Mouse (Mus musculus) liver, embryonic 13.5 days (tissue): Measurements from ENCODE around the gene Myo10. TPM values are rescaled to one million over a fixed set of nuclear protein-coding genes. Genes with fewer than 3 reads are reported as not detected.

ENCODE experiments used
- ATAC-seq: fragments of 200-750 bp; cut with Nextera tagmentation; 2 replicates; pipeline ENCODE4 v1.8.0; 2017; ENCODE audit warnings: low read depth, mild to moderate bottlenecking, moderate number of reproducible peaks, moderate library complexity
- DNase-seq: peaks from one replicate; pipeline ENCODE4 v3.0.0; 2022
- H3K27ac ChIP-seq: fragments of 300-500 bp; sonication (generic); 2 replicates; pipeline ENCODE4 v1.5.1; 2015; ENCODE audit warnings: moderate library complexity, mild to moderate bottlenecking, inconsistent platforms
- H3K27me3 ChIP-seq: fragments of 300-500 bp; sonication (generic); 2 replicates; pipeline ENCODE4 v1.6.1; 2015; ENCODE audit warnings: mild to moderate bottlenecking, inconsistent platforms
- H3K36me3 ChIP-seq: fragments of 300-500 bp; sonication (generic); 2 replicates; pipeline ENCODE4 v1.6.1; 2015; ENCODE audit warnings: mild to moderate bottlenecking, inconsistent platforms
- H3K4me1 ChIP-seq: fragments of 300-500 bp; sonication (generic); replicated peaks from 2 replicates; pipeline ENCODE4 v1.6.1; 2015; ENCODE audit warnings: inconsistent platforms
- H3K4me2 ChIP-seq: fragments of 300-500 bp; sonication (generic); 2 replicates; pipeline ENCODE4 v1.6.1; 2015; ENCODE audit warnings: inconsistent platforms, mild to moderate bottlenecking, moderate library complexity
- H3K4me3 ChIP-seq: fragments of 300-500 bp; sonication (generic); replicated peaks from 2 replicates; pipeline ENCODE4 v1.5.1; 2015; ENCODE audit warnings: mild to moderate bottlenecking, inconsistent platforms
- H3K9ac ChIP-seq: fragments of 300-500 bp; sonication (generic); 2 replicates; pipeline ENCODE4 v1.6.1; 2015; ENCODE audit warnings: mild to moderate bottlenecking, inconsistent platforms
- H3K9me3 ChIP-seq: fragments of 300-500 bp; sonication (generic); replicated peaks from 2 replicates; pipeline ENCODE4 v1.6.1; 2016; ENCODE audit warnings: inconsistent platforms
- whole genome bisulfite sequencing: fragments of 180-500 bp; shearing (Covaris S2); methylation state at CpG from one replicate; pipeline ENCODE4 v1.1.7; 2015; ENCODE audit not compliant: insufficient replicate concordance; 5-methylcytosine and 5-hydroxymethylcytosine counted together
- polyA plus RNA-seq: library from polyadenylated mRNA; unstranded; fragments of >200 nt; fragmentation: Nextera tagmentation; extraction: Ambion mirVana; gene quantifications from 2 replicates; pipeline ENCODE4 v1.2.1, GENCODE M21; 2015

The Myo10 gene
- polyA plus RNA-seq, 1 experiment from 2014 or later: 3.8 TPM

DNA sequence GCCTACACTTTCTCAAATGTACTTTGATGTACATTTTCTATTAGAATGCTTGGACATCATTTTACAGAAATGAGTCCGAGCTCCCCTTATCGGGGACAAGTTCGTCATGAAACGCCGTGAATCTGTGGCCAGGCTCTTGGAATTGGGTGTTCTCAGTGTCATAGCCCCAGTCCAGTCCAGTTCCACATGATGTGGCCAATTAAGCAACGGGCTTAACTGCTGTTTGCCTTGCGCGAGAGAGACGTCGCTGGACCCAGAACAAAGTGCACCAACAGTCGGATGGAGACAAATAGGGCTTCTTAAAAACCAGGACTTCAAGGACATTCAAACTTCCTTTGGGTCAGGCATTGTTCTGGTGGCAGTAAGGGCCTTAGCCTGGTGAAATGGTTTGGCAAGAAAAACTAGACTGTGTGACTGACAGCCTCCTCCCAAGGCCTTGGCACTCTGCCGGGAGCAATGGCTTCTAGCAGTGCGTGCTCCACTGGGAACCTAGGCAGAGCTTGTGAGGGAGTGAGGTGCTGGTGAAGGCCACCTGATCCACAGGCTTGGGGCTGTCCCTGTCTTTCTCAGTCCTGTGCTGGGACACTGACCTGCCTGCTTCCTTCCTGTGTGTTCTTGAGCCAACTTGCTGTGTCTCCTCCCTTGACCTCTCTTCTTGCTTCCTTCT lies 11.5 kb downstream of the Myo10 start:
- Histone ChIP-seq H3K36me3 (no peaks in the 10 kb centered on the region), H3K4me3 (no peak overlapping the region), H3K4me1 (peaks cover 31% of the 10 kb centered on the region), H3K9ac (no peak overlapping the region), H3K9me3 (no peaks in the 10 kb centered on the region), H3K27me3 (no peaks in the 10 kb centered on the region), H3K4me2 (no peak overlapping the region), H3K27ac (no peak overlapping the region)
- 73% methylated on average over 13 of the region's 13 CpGs for whole genome bisulfite sequencing
- DNase-seq: no peak
- ATAC-seq: 0 out of 2 replicates have a peak, but pooled peaks have one; percentile 26

DNA sequence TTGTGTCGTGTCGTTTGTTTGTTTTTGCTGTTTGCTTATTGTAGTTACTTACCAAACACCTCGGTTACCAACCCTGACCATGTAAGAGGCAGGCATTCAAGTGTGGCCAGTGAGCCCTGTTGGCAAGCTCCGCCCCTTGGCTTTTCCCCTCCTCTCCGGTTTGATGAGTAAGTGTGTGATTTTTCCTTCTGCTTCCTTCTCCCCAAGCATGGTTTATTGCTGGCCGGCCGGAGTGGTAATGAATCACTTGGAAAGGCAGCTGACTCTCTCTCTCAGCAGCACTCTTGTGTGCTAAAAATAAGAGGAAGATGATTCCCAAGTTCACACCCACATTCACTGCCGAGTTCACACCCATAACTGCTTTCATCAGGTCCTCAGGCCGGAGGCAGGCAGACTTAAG lies 15.4 kb downstream of the Myo10 start:
- Histone ChIP-seq H3K27me3 (no peaks in the 10 kb centered on the region), H3K9me3 (no peaks in the 10 kb centered on the region), H3K4me3 (no peak overlapping the region), H3K36me3 (no peaks in the 10 kb centered on the region), H3K27ac (no peak overlapping the region), H3K4me1 (peaks cover 33% of the 10 kb centered on the region), H3K4me2 (no peak overlapping the region), H3K9ac (no peak overlapping the region)
- DNase-seq (no peak), ATAC-seq (no peak)
- 61% methylated on average over 9 of the region's 9 CpGs for WGBS

DNA sequence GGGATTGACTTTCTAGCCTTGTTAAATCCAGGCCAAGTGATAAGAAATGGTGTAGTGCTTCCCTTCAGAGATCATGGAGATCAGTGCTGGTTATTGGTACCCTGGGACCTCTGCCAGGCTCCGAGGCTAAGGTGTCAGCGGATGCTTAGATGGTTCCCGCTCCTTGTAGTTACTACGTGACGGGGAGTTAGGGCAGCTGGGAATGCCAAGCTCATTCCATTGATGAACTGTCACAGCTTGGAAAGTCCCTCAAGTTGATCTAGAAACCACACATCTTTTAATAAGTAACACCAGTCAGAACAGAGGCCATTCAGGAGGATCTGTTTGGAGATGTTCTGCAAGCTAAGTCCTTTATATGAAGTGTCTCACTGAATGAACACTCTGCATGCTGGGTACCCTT lies 16.9 kb downstream of the Myo10 start:
- DNase-seq (no peak), ATAC-seq (no peak)
- Histone ChIP-seq H3K9ac (no peak overlapping the region), H3K9me3 (no peaks in the 10 kb centered on the region), H3K4me2 (no peak overlapping the region), H3K4me1 (peaks cover 34% of the 10 kb centered on the region), H3K36me3 (no peaks in the 10 kb centered on the region), H3K4me3 (no peak overlapping the region), H3K27ac (no peak overlapping the region), H3K27me3 (no peaks in the 10 kb centered on the region)
- 84% methylated on average over 5 of the region's 5 CpGs for WGBS

DNA sequence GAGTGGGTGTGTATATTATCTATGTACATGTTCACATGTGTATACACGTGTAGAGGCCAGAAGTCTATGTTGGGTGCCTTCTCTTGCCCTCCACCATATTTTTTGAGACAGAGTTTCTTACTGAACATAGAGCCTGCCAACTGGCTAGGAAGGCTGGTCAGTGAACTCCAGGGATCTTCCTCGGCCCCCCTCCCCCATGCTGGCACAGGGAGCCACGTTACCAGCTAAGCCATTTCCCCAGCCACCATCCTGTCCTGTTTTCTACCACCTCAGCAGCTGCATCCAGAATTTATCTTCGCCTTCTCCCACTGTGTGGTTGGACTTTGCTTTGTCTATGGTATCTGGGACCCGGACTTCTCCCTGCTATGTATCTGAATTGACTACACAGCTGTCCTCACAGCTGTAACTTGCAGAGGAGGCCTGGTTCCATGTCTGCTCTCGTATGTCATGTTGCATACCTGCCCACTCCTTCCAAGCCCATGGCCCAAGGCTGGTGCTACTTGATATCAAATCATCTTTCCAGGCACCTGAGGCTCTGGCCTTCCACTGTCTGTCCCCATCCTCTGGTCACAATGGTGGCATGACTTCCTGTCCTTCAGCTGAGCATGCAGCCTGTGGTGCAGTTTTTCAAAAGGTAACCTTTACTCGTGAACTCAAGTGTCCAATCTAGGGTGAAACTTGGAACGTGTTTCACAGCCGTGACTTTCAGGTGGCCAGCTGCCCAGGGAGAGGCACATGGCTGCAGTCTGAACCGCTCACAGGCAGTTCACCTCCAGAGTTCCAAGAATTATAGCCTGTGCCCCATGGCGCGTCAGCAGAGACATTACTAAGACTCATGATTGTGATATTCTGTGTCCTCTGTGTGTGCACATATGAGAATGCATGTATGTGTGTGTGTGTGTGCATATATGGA lies 18.8 kb downstream of the Myo10 start:
- H3K4me2 ChIP-seq: no peak overlapping the region
- H3K27ac ChIP-seq: no peak overlapping the region
- H3K9me3 ChIP-seq: no peaks in the 10 kb centered on the region
- no peak for ATAC-seq
- H3K4me3 ChIP-seq: no peak overlapping the region
- peaks cover 44% of the 10 kb centered on the region for H3K4me1 ChIP-seq
- no peak overlapping the region for H3K9ac ChIP-seq
- no peaks in the 10 kb centered on the region for H3K36me3 ChIP-seq
- no peak for DNase-seq
- no peaks in the 10 kb centered on the region for H3K27me3 ChIP-seq
- WGBS: 64% methylated on average over 12 of the region's 12 CpGs

DNA sequence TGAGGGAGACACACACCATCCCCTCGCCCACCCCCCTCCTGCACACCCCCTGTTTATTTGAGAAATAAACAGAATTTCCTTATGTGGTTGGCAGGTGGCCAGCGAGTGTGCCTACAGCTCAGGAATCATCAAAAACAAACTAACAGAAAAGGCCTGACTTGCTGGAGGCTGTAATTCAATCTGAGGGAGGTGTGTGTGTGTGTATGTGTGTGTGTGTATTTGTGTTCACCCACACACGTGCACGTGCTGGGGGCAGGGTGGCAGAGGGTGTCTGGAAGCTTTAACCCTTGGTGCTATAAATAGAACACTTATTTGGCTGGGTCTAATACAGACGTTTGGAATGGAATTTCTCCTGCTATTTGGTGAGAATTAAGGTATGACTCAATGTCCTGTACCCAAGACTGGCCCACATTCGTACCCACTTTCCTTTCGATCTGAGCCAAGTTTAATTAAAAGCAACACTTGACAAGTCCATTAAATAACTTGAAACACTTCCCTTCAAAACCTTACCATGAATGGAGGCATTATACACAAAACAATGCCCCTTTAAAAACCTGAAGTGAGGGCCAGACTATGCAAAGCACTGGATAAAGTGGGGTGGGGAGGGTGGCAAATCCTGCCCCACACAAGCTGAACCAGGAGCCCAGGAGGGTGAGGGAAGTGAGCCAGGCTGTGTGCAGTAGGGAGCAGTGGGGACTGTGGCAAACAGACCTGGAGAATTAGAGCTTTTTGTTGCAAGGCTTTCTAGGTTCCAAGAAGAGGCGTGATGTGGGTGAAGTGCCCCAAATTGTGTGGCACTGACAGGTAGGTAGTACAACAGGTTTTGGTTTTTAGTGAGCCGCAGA lies 20.1 kb downstream of the Myo10 start:
- Histone ChIP-seq H3K9ac (no peak overlapping the region), H3K4me1 (peaks cover 44% of the 10 kb centered on the region), H3K27me3 (no peaks in the 10 kb centered on the region), H3K9me3 (no peaks in the 10 kb centered on the region), H3K4me2 (no peak overlapping the region), H3K27ac (no peak overlapping the region), H3K36me3 (no peaks in the 10 kb centered on the region), H3K4me3 (no peak overlapping the region)
- 54% methylated on average over 9 of the region's 9 CpGs for WGBS
- ATAC-seq (no peak), DNase-seq (no peak)

DNA sequence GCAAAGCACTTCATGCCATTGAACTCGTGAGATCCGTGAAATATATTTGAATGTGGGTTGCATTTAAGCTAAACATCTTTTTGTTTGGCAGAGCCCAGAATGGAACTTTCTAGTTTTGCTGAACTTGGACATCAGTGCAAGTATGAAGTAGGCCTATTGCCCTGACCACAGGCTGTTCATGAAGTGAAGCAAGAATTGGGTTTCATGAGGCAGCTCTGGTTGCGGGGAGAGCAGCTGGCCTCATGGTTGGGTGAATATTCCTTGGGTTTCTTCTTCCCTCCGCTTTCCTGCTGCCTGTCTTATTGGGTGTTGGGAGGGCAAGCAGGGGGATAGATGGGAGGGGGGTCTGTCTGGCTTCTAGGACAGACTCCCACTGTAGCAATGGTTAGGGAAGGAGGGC lies 23.5 kb downstream of the Myo10 start:
- Histone ChIP-seq H3K4me2 (no peak overlapping the region), H3K27ac (no peak overlapping the region), H3K4me1 (peaks cover 51% of the 10 kb centered on the region), H3K27me3 (no peaks in the 10 kb centered on the region), H3K9me3 (no peaks in the 10 kb centered on the region), H3K36me3 (no peaks in the 10 kb centered on the region), H3K4me3 (no peak overlapping the region), H3K9ac (no peak overlapping the region)
- ATAC-seq: no peak
- DNase-seq: no peak
- 75% methylated on average over 4 of the region's 4 CpGs for WGBS

DNA sequence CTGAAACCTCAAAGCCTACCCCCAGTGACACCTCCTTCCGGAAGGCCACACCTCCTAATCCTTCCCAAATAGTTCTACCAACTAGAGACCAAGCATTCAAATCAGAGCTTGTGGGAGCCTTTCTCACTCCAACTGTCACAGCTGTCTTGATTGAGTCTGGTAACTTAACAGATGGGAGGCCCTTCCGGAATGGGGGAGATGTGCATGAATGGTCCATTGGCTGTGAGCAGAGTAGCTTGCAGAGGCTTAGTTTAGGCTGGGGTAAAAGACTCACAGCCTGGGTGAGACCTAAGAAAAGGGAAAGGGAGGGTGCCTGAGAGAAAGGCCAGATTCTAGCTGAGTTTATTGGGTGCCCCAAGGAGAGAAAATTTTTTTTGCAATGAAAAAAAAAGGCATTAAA lies 26.0 kb downstream of the Myo10 start:
- ATAC-seq (no peak), DNase-seq (no peak)
- WGBS: 74% methylated on average over 2 of the region's 2 CpGs
- no peak overlapping the region for H3K27ac ChIP-seq
- H3K9ac ChIP-seq: no peak overlapping the region
- no peak overlapping the region for H3K4me2 ChIP-seq
- H3K4me1 ChIP-seq: peaks cover 52% of the 10 kb centered on the region
- no peak overlapping the region for H3K4me3 ChIP-seq
- no peaks in the 10 kb centered on the region for H3K36me3 ChIP-seq
- H3K27me3 ChIP-seq: no peaks in the 10 kb centered on the region
- H3K9me3 ChIP-seq: no peaks in the 10 kb centered on the region

DNA sequence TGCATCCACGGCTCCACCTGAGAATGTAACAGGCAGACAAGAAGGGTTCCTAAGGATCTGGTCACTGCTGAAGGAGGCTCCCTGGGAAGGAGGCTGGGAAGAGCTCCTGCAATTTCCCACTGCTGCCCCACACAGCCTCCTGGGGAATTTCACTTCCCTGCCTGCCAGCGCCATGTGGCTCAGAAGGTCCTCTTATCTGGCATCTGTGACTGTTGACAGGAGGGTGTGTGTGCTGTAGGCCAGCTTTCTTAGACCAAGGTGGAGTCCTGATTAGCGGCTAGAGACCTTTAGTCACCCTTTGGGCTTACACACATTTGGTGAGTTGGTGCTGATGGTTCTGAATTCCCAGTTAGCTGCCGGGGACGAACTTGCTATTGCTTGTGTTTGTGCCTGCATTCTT lies 28.0 kb downstream of the Myo10 start:
- 18% methylated on average over 5 of the region's 5 CpGs for WGBS
- DNase-seq: peak; percentile 35
- no peak overlapping the region for H3K9ac ChIP-seq
- H3K4me3 ChIP-seq: no peak overlapping the region
- H3K27ac ChIP-seq: no peak overlapping the region
- peak; percentile 88 for ATAC-seq
- no peaks in the 10 kb centered on the region for H3K9me3 ChIP-seq
- peaks cover 43% of the 10 kb centered on the region for H3K4me1 ChIP-seq
- H3K36me3 ChIP-seq: no peaks in the 10 kb centered on the region
- H3K27me3 ChIP-seq: no peaks in the 10 kb centered on the region
- H3K4me2 ChIP-seq: peak overlapping the region; percentile 11; the same call in 1 of the 2 replicates

DNA sequence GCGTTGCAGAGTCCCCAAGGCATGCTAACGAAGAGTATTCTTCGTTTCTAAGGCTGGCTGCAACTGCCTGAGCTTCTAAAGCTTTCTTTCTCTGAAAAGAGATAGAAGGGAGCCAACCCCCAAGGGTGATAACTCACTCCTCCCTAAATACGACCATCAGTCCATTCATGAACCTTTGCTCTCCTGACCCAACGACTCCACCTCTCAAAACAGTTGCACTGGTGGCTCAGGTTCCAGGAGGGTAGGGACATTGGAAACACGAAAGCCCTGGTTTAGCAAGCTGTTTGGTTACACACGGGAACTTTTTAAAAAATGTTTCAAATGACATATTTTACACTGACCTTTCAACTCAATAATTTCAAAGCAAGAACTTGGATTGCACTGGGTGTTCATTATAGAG lies 29.5 kb downstream of the Myo10 start:
- Histone ChIP-seq H3K9me3 (no peaks in the 10 kb centered on the region), H3K4me1 (peaks cover 38% of the 10 kb centered on the region), H3K36me3 (no peaks in the 10 kb centered on the region), H3K27ac (peak overlapping the region; percentile 55), H3K4me2 (no peak overlapping the region), H3K4me3 (no peak overlapping the region), H3K9ac (no peak overlapping the region), H3K27me3 (no peaks in the 10 kb centered on the region)
- ATAC-seq (no peak), DNase-seq (no peak)
- WGBS: 47% methylated on average over 7 of the region's 7 CpGs

DNA sequence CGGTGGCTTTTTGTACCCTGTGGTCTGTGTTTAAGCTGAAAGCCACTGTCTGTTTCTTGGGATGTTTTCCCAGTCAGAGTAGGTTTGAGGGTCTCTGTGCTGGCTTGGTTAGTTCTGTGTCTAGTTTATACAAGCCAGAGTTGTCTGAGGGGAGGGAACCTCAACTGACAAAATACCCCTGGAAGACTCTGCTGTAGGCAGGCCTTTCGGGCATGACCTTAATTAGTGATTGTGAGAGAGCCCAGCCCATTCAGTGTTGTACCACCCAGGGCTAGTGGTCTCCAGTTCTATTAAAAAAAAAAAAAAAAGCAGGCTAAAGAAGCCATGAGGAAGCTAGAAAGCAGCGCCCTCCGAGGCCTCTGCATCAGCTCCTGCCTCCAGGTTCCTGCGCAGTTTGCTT lies 30.0 kb downstream of the Myo10 start:
- Histone ChIP-seq H3K4me1 (peaks cover 38% of the 10 kb centered on the region), H3K9me3 (no peaks in the 10 kb centered on the region), H3K4me2 (no peak overlapping the region), H3K9ac (no peak overlapping the region), H3K27me3 (no peaks in the 10 kb centered on the region), H3K4me3 (no peak overlapping the region), H3K36me3 (no peaks in the 10 kb centered on the region), H3K27ac (peak overlapping the region; percentile 55)
- DNase-seq (no peak), ATAC-seq (no peak)
- WGBS: 71% methylated on average over 5 of the region's 5 CpGs

DNA sequence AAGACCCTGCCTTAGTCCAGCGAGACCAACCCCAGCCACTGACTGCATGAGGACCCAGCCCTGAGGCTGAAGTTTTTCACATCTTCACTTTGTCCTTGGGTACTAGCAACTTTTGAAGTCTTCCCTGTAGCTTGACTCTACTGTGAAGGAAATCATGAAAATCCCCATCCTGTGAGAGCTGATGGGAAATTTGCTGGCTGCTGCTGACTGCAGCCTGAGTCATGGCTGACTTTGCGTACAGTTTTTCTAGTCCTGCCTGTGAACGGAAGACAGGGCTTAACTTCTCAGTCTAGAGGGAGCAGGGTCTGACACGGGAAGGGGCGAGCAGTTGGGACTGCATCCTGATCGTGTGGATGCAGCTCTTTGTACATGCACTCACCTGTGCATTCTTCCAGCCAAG lies 30.6 kb downstream of the Myo10 start:
- Histone ChIP-seq H3K9me3 (no peaks in the 10 kb centered on the region), H3K4me1 (peaks cover 38% of the 10 kb centered on the region), H3K4me2 (no peak overlapping the region), H3K27ac (no peak overlapping the region), H3K4me3 (no peak overlapping the region), H3K27me3 (no peaks in the 10 kb centered on the region), H3K9ac (no peak overlapping the region), H3K36me3 (no peaks in the 10 kb centered on the region)
- ATAC-seq: no peak
- no peak for DNase-seq
- WGBS: 73% methylated on average over 6 of the region's 6 CpGs
